Mouse (Mus musculus) fat pad, adult 2 months (tissue): ENCODE results near the gene Gm21760.
"Not testable (repeated sequence)": the region's sequence is repeated elsewhere in the genome, so short reads cannot be mapped to it uniquely, and the experiment has no call there.

ENCODE experiments used
- DNase-seq: peaks from one replicate; pipeline ENCODE4 v3.0.0-alpha.2; 2011; ENCODE audit warnings: low read depth, low spot score; ENCODE audit errors: extremely low read depth

Gm21760 gene

GRCm38 (mm10) chrY:80133479-80133878 lies at the start of gene Gm21760:
Gene Gm21760 (plus strand): TSS chrY:80133779.
- DNase-seq = not testable (repeated sequence)
